Mouse (Mus musculus) G1E (cell line): ENCODE measurements around the gene Cenpp.
"Not testable (repeated sequence)": the region's sequence is repeated elsewhere in the genome, so short reads cannot be mapped to it uniquely, and the experiment has no call there.

ENCODE experiments used
- CTCF ChIP-seq: IDR thresholded peaks from 2 replicates; pipeline ENCODE4 v1.5.1; 2012; ENCODE audit warnings: low read depth, low read length, inconsistent platforms, mixed read lengths
- GATA1 ChIP-seq: IDR thresholded peaks from 2 replicates; pipeline ENCODE4 v1.6.1; 2012; ENCODE audit warnings: borderline replicate concordance, low read length, inconsistent platforms, mixed read lengths
- GATA2 ChIP-seq: IDR thresholded peaks from 2 replicates; pipeline ENCODE4 v1.6.1; 2012; ENCODE audit warnings: low read depth, low read length, inconsistent platforms, borderline replicate concordance
- POLR2AphosphoS5 ChIP-seq: IDR thresholded peaks from 2 replicates; pipeline ENCODE4 v1.6.1; 2012; ENCODE audit warnings: low read depth, low read length, inconsistent platforms; ENCODE audit not compliant: insufficient replicate concordance
- TAL1 ChIP-seq: conservative IDR thresholded peaks from 2 replicates; pipeline ENCODE4 v1.6.1; 2012; ENCODE audit warnings: low read depth, low read length, inconsistent platforms, mixed read lengths

DNA sequence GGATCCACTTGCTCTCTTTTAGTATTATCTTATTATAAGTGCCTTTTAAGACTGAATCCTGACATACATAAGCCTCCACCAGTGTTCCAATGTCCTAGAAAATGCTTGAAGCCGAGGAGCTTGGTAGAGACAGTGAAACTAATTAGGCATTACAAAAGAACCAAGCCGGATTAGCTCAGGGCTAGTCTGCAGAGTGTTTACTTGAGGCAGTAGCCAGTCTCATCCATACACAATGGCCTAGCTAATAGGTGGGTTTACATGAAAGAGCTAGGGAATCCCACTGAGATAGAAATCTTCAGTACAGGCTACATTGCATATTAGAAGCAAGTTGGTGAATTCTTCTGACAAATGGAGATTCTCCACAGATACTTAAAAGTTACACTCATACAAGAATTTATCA lies 50.0 kb downstream of the Cenpp start:
- not testable (repeated sequence) for TF ChIP-seq CTCF, GATA1, TAL1, POLR2AphosphoS5, GATA2
